Mouse (Mus musculus) G1E (cell line): ENCODE results near the gene Mypn.

ENCODE experiments used
- CTCF ChIP-seq: IDR thresholded peaks from 2 replicates; pipeline ENCODE4 v1.5.1; 2012; ENCODE audit warnings: low read depth, low read length, inconsistent platforms, mixed read lengths
- GATA2 ChIP-seq: IDR thresholded peaks from 2 replicates; pipeline ENCODE4 v1.6.1; 2012; ENCODE audit warnings: low read depth, low read length, inconsistent platforms, borderline replicate concordance
- TAL1 ChIP-seq: conservative IDR thresholded peaks from 2 replicates; pipeline ENCODE4 v1.6.1; 2012; ENCODE audit warnings: low read depth, low read length, inconsistent platforms, mixed read lengths

- TF ChIP-seq CTCF: no peak
- TF ChIP-seq TAL1: no peak
- TF ChIP-seq GATA2: no peak
Measured at GRCm38 (mm10) chr10:63169503-63169902, 34.2 kb downstream of the Mypn start.
